In genomic region chr6:48568036-48568984, GRCm38 (mm10) we compare ENCODE assay signal across 9 mouse cellular contexts. TPM values are rescaled to one million over a fixed set of nuclear protein-coding genes. Genes with fewer than 3 reads are reported as not detected.
DNase-seq lines count a peak whose midpoint lies in the region; ATAC-seq and TF ChIP-seq lines count a peak whose summit lies in the region.
"Had no signal": no experiment of that assay in that cellular context is flagged by ENCODE, and none has a peak within 500 bp of the region (broad histone marks: within the 10 kb centered on the region; RNA-seq: fewer than 3 reads in every experiment).

No protein-coding gene starts in this region.

- DNase-seq in layer of hippocampus, adult 2 months (ENCODE audit: low spot score in 2 of 2) = no peak
- no peak for DNase-seq in layer of hippocampus, adult 9-11 months
- DNase-seq in brain, embryonic 14.5 days (ENCODE audit: low read depth) = peak; percentile 49
- DNase-seq in heart, adult 18-20 months = peak; percentile 68 to 74
- peak; percentile 89 for DNase-seq in kidney, adult 2 months
- peak; percentile 50 for DNase-seq in midbrain, postnatal 0 days (ENCODE audit: low spot score)
- DNase-seq in thymus, postnatal 0 days (ENCODE audit: low spot score) = no peak
- DNase-seq in embryo, embryonic 9.5 days (ENCODE audit: extremely low spot score) = no peak

- no peaks in the 10 kb centered on the region for H3K27me3 ChIP-seq in kidney, adult 2 months (replicated peaks; ENCODE audit: control insufficient read depth, insufficient read depth, low read length)
- no peaks in the 10 kb centered on the region for H3K27me3 ChIP-seq in midbrain, postnatal 0 days (ENCODE audit: insufficient read depth, low read length)

- no peak overlapping the region for H3K4me3 ChIP-seq in layer of hippocampus, adult 2 months
- no peak overlapping the region for H3K4me3 ChIP-seq in kidney, adult 2 months (ENCODE audit: insufficient read depth, low read depth, low read length)
- no peak overlapping the region for H3K4me3 ChIP-seq in midbrain, postnatal 0 days (ENCODE audit: low read depth, low read length)

- H3K4me2 ChIP-seq in midbrain, postnatal 0 days (ENCODE audit: low read depth, low read length, poor library complexity, severe bottlenecking) = no peak overlapping the region

- ATAC-seq in midbrain, postnatal 0 days (ENCODE audit: low FRiP score) = no peak

- no peaks in the 10 kb centered on the region for H3K9me3 ChIP-seq in midbrain, postnatal 0 days (ENCODE audit: low read length)

- WGBS in kidney, adult 2 months = 21% methylated on average over 21 of the region's 21 CpGs
- 78% methylated on average over 21 of the region's 21 CpGs for WGBS in midbrain, postnatal 0 days

- peaks cover 43% of the 10 kb centered on the region for H3K4me1 ChIP-seq in kidney, adult 2 months (ENCODE audit: control insufficient read depth, insufficient read depth, low read length)
- no peaks in the 10 kb centered on the region for H3K4me1 ChIP-seq in midbrain, postnatal 0 days (ENCODE audit: insufficient read depth, low read length)

- H3K27ac ChIP-seq in layer of hippocampus, adult 2 months = peak overlapping the region; percentile 3; the same call in 1 of the 2 replicates
- H3K27ac ChIP-seq in kidney, adult 2 months (ENCODE audit: insufficient read depth, low read depth, low read length) = peak overlapping the region; percentile 63
- H3K27ac ChIP-seq in midbrain, postnatal 0 days (ENCODE audit: low read depth, low read length) = no peak overlapping the region

- TF ChIP-seq POLR2A in brain, embryonic 14.5 days (IDR thresholded peaks at IDR 0.05; ENCODE audit: borderline replicate concordance, extremely low read depth, insufficient read depth, insufficient read length, poor library complexity, severe bottlenecking) = no peak
- TF ChIP-seq POLR2A in kidney, adult 2 months (IDR thresholded peaks at IDR 0.05; ENCODE audit: low read depth, low read length) = no peak

- TF ChIP-seq CTCF in layer of hippocampus, adult 2 months (conservative IDR thresholded peaks at IDR 0.05) = no peak
- TF ChIP-seq CTCF in brain, embryonic 14.5 days (IDR thresholded peaks at IDR 0.05; ENCODE audit: borderline replicate concordance, extremely low read depth, insufficient read depth, insufficient read length) = no peak
- no peak for TF ChIP-seq CTCF in kidney, adult 2 months (conservative IDR thresholded peaks at IDR 0.05; ENCODE audit: insufficient read depth, insufficient read length, low read depth, low read length)
- TF ChIP-seq CTCF in midbrain, postnatal 0 days (IDR thresholded peaks at IDR 0.05) = no peak

- H3K36me3 ChIP-seq in kidney, adult 2 months (ENCODE audit: control insufficient read depth, insufficient read depth, low read length) = no peaks in the 10 kb centered on the region
- H3K36me3 ChIP-seq in midbrain, postnatal 0 days (ENCODE audit: insufficient read depth, low read length) = peaks cover 20% of the 10 kb centered on the region

- H3K9ac ChIP-seq in midbrain, postnatal 0 days (replicated peaks; ENCODE audit: low read length, poor library complexity, severe bottlenecking) = no peak overlapping the region

RNA-seq across cellular contexts. Expression of gene Rarres2, which starts 4.3 kb away (rescaled TPM):
- total RNA-seq in layer of hippocampus, adult 2 months (2021) = 10 to 100 TPM; 11.4 to 16.0 TPM
- polyA plus RNA-seq in brain, embryonic 14.5 days (2012; rRNA removed) = 2.8 and 3.1 TPM in 2 replicates
- total RNA-seq in heart, adult 18-20 months (2021) = 10 to 100 TPM; 60.1 to 86.3 TPM
- 87.9 and 89.2 TPM in 2 replicates for polyA plus RNA-seq in kidney, adult 2 months (2012; rRNA removed)
- total RNA-seq in midbrain, postnatal 0 days (2014; rRNA removed) = 4.6 and 6.6 TPM in 2 replicates
- polyA plus RNA-seq in midbrain, postnatal 0 days (2015; fragmentation: Nextera tagmentation; extraction: Ambion mirVana) = 7.4 and 10.6 TPM in 2 replicates
- 14.9 and 18.0 TPM in 2 replicates for polyA plus RNA-seq in thymus, postnatal 0 days (2015; fragmentation: Nextera tagmentation; extraction: Ambion mirVana)

RNA-seq across cellular contexts. Expression of gene Lrrc61, which starts 13.7 kb away (rescaled TPM):
- 10 to 100 TPM; 36.6 to 40.9 TPM for total RNA-seq in layer of hippocampus, adult 2 months (2021)
- 31.3 and 35.6 TPM in 2 replicates for polyA plus RNA-seq in brain, embryonic 14.5 days (2012; rRNA removed)
- total RNA-seq in heart, adult 18-20 months (2021) = 10 to 100 TPM; 14.7 to 18.6 TPM
- 35.3 and 36.5 TPM in 2 replicates for polyA plus RNA-seq in kidney, adult 2 months (2012; rRNA removed)
- total RNA-seq in midbrain, postnatal 0 days (2014; rRNA removed) = 29.4 and 82.4 TPM in 2 replicates
- 21.4 and 23.3 TPM in 2 replicates for polyA plus RNA-seq in midbrain, postnatal 0 days (2015; fragmentation: Nextera tagmentation; extraction: Ambion mirVana)
- polyA plus RNA-seq in thymus, postnatal 0 days (2015; fragmentation: Nextera tagmentation; extraction: Ambion mirVana) = 6.1 and 6.8 TPM in 2 replicates

RNA-seq across cellular contexts. Expression of gene Gm45021, which starts 21.1 kb away (rescaled TPM):
- not detected for total RNA-seq in layer of hippocampus, adult 2 months (2021)
- not detected in 2 replicates for polyA plus RNA-seq in brain, embryonic 14.5 days (2012; rRNA removed)
- total RNA-seq in heart, adult 18-20 months (2021) = not detected
- not detected in 2 replicates for polyA plus RNA-seq in kidney, adult 2 months (2012; rRNA removed)
- total RNA-seq in midbrain, postnatal 0 days (2014; rRNA removed) = not detected in 2 replicates
- not detected in 2 replicates for polyA plus RNA-seq in midbrain, postnatal 0 days (2015; fragmentation: Nextera tagmentation; extraction: Ambion mirVana)
- polyA plus RNA-seq in thymus, postnatal 0 days (2015; fragmentation: Nextera tagmentation; extraction: Ambion mirVana) = 0.48 TPM in 1 of 2 replicates, not detected in the other
- polyA plus RNA-seq: embryonic facial prominence, embryonic 11.5 days had no signal

RNA-seq across cellular contexts. Expression of gene Repin1, which starts 25.4 kb away (rescaled TPM):
- total RNA-seq in layer of hippocampus, adult 2 months (2021) = 10 to 100 TPM; 48.6 to 53.1 TPM
- 60.0 and 69.2 TPM in 2 replicates for polyA plus RNA-seq in brain, embryonic 14.5 days (2012; rRNA removed)
- 10 to 100 TPM; 32.3 to 32.9 TPM for total RNA-seq in heart, adult 18-20 months (2021)
- polyA plus RNA-seq in kidney, adult 2 months (2012; rRNA removed) = 49.2 and 73.1 TPM in 2 replicates
- total RNA-seq in midbrain, postnatal 0 days (2014; rRNA removed) = 76.5 and 91.5 TPM in 2 replicates
- 41.2 and 42.8 TPM in 2 replicates for polyA plus RNA-seq in midbrain, postnatal 0 days (2015; fragmentation: Nextera tagmentation; extraction: Ambion mirVana)
- polyA plus RNA-seq in thymus, postnatal 0 days (2015; fragmentation: Nextera tagmentation; extraction: Ambion mirVana) = 15.5 and 15.6 TPM in 2 replicates

RNA-seq across cellular contexts. Expression of gene Gm44965, which starts 25.4 kb away (rescaled TPM):
- total RNA-seq in layer of hippocampus, adult 2 months (2021) = not detected
- not detected in 2 replicates for polyA plus RNA-seq in brain, embryonic 14.5 days (2012; rRNA removed)
- total RNA-seq in heart, adult 18-20 months (2021) = not detected
- 0.42 and 0.49 TPM in 2 replicates for polyA plus RNA-seq in kidney, adult 2 months (2012; rRNA removed)
- not detected in 2 replicates for total RNA-seq in midbrain, postnatal 0 days (2014; rRNA removed)
- polyA plus RNA-seq in midbrain, postnatal 0 days (2015; fragmentation: Nextera tagmentation; extraction: Ambion mirVana) = 0.75 and 1.7 TPM in 2 replicates
- not detected in 2 replicates for polyA plus RNA-seq in thymus, postnatal 0 days (2015; fragmentation: Nextera tagmentation; extraction: Ambion mirVana)
- polyA plus RNA-seq: embryonic facial prominence, embryonic 11.5 days had no signal

Comparison
In these comparisons a context has a peak if more than half of its experiments do, and no peak if none do; other contexts are left out.
1. DNase-seq: peak in brain, embryonic 14.5 days (single experiment), heart, adult 18-20 months (2 of 2), kidney, adult 2 months (single experiment) and midbrain, postnatal 0 days (single experiment); none in layer of hippocampus, adult 2 months (0 of 2), layer of hippocampus, adult 9-11 months (single experiment), thymus, postnatal 0 days (single experiment) and embryo, embryonic 9.5 days (single experiment).